Mouse (Mus musculus) bone marrow, adult 2 months (tissue): ENCODE data around the gene Tmem117.

Experiments used
- CTCF ChIP-seq: fragments of 200-500 bp; IDR thresholded peaks from 2 replicates; pipeline ENCODE4 v1.5.1; 2011; ENCODE audit warnings: low read length, control low read depth; ENCODE audit not compliant: control insufficient read depth, insufficient read depth
- POLR2A ChIP-seq: fragments of 200-500 bp; IDR thresholded peaks from 2 replicates; pipeline ENCODE4 v1.6.1; 2011; ENCODE audit warnings: low read depth, mild to moderate bottlenecking, control low read depth, low read length, borderline replicate concordance; ENCODE audit not compliant: control insufficient read depth

DNA sequence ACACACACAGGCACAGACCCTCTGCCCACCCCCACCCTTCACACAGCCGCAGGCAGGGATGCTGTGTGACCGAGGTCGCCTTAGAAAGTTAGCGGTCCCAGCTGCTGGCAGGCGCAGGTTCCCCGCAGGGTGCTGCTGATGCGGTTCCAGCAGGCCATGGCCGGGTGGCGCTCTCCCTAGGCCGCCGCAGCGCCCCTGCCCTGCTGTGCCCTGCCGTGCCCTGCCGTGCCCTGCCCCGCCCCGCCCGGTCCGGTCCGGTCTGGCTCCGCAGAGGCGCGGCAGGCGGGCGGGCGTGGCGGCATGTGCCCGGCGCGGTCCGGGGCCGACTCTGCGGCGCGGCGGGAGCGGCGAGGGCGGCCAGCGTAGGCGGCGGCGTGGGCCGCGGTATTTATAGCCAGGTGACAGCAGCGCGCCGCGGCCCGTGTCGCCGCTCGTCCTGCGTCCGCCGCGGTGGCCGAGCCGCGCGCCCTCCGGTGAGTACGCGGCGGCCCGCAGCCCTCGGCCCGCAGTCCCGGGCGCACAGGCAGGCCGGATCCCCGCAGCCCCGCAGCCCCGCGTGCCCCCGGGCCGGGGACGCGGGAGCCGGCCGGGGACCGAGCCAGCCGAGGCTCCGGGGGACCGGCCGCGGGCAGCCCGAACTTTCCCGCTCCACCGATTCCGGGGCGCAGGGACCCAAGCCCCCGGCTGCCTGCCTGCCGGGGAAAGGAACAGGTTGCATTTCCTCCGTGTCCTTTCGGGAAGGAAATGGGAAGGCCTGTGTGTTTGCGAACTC, at the start of gene Tmem117:
- TF ChIP-seq CTCF, result no peak
- TF ChIP-seq POLR2A, result no peak
